Mouse (Mus musculus) embryonic facial prominence, embryonic 11.5 days (tissue): Measurements from ENCODE around the gene Foxk2. TPM values are rescaled to one million over a fixed set of nuclear protein-coding genes. Genes with fewer than 3 reads are reported as not detected.
"Not testable (repeated sequence)": the region's sequence is repeated elsewhere in the genome, so short reads cannot be mapped to it uniquely, and the experiment has no call there.

ENCODE experiments used
- ATAC-seq: fragments of 200-750 bp; cut with Nextera tagmentation; replicated peaks from 2 replicates; pipeline ENCODE4 v1.8.0; 2017; ENCODE audit warnings: low read depth; ENCODE audit not compliant: insufficient number of reproducible peaks, low FRiP score, low TSS enrichment
- DNase-seq: peaks from one replicate; pipeline ENCODE4 v3.0.0-alpha.2; 2015; ENCODE audit warnings: low spot score
- H3K27ac ChIP-seq: fragments of 300-500 bp; sonication (generic); replicated peaks from 2 replicates; pipeline ENCODE4 v1.5.1; 2014; ENCODE audit warnings: mild to moderate bottlenecking, low read depth, low read length, control low read depth
- H3K27me3 ChIP-seq: fragments of 300-500 bp; sonication (generic); 2 replicates; pipeline ENCODE4 v1.6.1; 2014; ENCODE audit warnings: mild to moderate bottlenecking, low read length, moderate library complexity, mixed read lengths; ENCODE audit not compliant: control insufficient read depth, insufficient read depth
- H3K36me3 ChIP-seq: fragments of 300-500 bp; sonication (generic); replicated peaks from 2 replicates; pipeline ENCODE4 v1.6.1; 2014; ENCODE audit warnings: low read depth, mild to moderate bottlenecking, low read length, moderate library complexity, mixed read lengths; ENCODE audit not compliant: control insufficient read depth, insufficient read depth
- H3K4me1 ChIP-seq: fragments of 300-500 bp; sonication (generic); 2 replicates; pipeline ENCODE4 v1.6.1; 2014; ENCODE audit warnings: low read length, mixed read lengths; ENCODE audit not compliant: control insufficient read depth, insufficient read depth
- H3K4me2 ChIP-seq: fragments of 300-500 bp; sonication (generic); 2 replicates; pipeline ENCODE4 v1.6.1; 2014; ENCODE audit warnings: low read depth, mild to moderate bottlenecking, control low read depth, low read length, moderate library complexity
- H3K4me3 ChIP-seq: fragments of 300-500 bp; sonication (generic); 2 replicates; pipeline ENCODE4 v1.5.1; 2014; ENCODE audit warnings: low read depth, low read length, control low read depth
- H3K9ac ChIP-seq: fragments of 300-500 bp; sonication (generic); replicated peaks from 2 replicates; pipeline ENCODE4 v1.6.1; 2014; ENCODE audit warnings: mild to moderate bottlenecking, control low read depth, low read length
- H3K9me3 ChIP-seq: fragments of 300-500 bp; sonication (generic); replicated peaks from 2 replicates; pipeline ENCODE4 v1.6.1; 2016; ENCODE audit warnings: mild to moderate bottlenecking, low read length, inconsistent platforms, mixed read lengths; ENCODE audit not compliant: control insufficient read depth
- WGBS: fragments of 180-500 bp; shearing (Covaris S2); extraction: QIAGEN DNeasy Blood & Tissue Kit; methylation state at CpG from one replicate; pipeline ENCODE4 v1.1.7; 2014; 5-methylcytosine and 5-hydroxymethylcytosine counted together
- polyA plus RNA-seq: library from polyadenylated mRNA; unstranded; fragments of >200 nt; fragmentation: Nextera tagmentation; extraction: Ambion mirVana; gene quantifications from 2 replicates; pipeline ENCODE4 v1.2.1, GENCODE M21; 2014

The Foxk2 gene
- polyA plus RNA-seq, 1 experiment from 2014 or later = 18.1 TPM

DNA sequence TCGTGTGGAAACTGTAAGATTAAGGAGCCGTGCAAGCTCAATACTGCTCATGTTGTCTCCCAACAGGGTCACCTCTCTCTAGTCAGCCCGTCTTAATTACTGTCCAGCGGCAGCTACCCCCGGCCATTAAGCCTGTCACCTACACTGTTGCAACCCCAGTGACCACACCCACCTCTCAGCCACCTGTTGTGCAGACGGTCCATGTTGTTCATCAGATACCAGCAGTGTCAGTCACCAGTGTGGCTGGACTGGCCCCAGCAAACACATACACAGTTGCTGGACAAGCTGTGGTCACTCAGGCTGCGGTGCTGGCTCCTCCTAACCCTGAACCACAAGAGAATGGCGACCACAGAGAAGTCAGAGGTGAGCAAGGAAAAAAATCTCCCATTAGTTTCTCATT, 38.7 kb downstream of the Foxk2 start:
- H3K4me3 ChIP-seq = no peak overlapping the region
- H3K4me2 ChIP-seq = no peak overlapping the region
- H3K4me1 ChIP-seq = no peaks in the 10 kb centered on the region
- 88% methylated on average over 8 of the region's 8 CpGs for WGBS
- DNase-seq = no peak
- peaks cover 6% of the 10 kb centered on the region for H3K36me3 ChIP-seq
- H3K27me3 ChIP-seq = no peaks in the 10 kb centered on the region
- H3K27ac ChIP-seq = no peak overlapping the region
- no peaks in the 10 kb centered on the region for H3K9me3 ChIP-seq
- ATAC-seq = no peak
- no peak overlapping the region for H3K9ac ChIP-seq

DNA sequence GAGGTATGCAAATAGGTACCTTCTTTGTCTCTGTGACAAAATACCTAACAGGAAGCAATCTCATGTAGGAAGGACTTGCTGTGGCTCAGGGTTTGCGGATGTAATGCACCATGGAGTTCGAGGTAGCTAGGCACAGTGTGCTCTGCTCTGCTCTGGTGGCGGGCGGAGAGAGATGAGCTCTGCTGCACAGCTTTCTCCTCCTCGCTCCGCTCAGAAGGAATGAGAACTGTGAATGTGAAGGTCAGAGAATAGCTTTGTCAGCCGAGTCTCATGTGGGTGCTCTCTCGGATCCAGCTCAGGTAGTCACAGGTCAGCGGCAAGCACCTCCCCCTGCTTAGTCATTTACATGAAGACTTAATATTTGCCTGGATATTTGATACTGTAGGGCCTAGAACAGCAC, 40.5 kb downstream of the Foxk2 start:
- Histone ChIP-seq H3K27ac (no peak overlapping the region), H3K4me1 (no peaks in the 10 kb centered on the region), H3K4me3 (no peak overlapping the region), H3K36me3 (peaks cover 9% of the 10 kb centered on the region), H3K9ac (no peak overlapping the region), H3K9me3 (no peaks in the 10 kb centered on the region), H3K4me2 (no peak overlapping the region), H3K27me3 (no peaks in the 10 kb centered on the region)
- 91% methylated on average over 9 of the region's 9 CpGs for WGBS
- ATAC-seq (no peak), DNase-seq (no peak)

DNA sequence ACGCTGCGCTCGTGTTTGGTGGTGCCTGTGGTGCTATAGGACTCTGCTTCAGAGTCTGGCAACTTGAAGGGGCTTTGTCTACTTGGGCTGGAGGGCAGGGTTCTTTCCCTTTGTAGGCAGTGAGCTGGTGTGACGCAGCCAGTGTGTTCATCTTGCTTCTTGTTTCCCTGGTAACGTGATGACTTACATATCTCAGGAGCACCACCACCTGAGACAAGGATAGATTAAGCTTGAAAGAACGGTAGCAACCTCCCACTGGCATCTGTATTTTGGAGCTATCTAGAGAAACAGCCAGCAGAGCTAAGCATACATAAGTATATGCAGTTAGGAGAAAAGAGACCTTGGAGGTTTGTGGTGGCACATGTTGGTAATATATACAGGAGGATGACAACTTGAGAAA, 45.6 kb downstream of the Foxk2 start:
- no peak overlapping the region for H3K4me3 ChIP-seq
- no peak for ATAC-seq
- H3K9ac ChIP-seq = no peak overlapping the region
- H3K36me3 ChIP-seq = peaks cover 5% of the 10 kb centered on the region
- H3K27ac ChIP-seq = no peak overlapping the region
- no peak overlapping the region for H3K4me2 ChIP-seq
- DNase-seq = no peak
- H3K27me3 ChIP-seq = no peaks in the 10 kb centered on the region
- WGBS = 93% methylated on average over 6 of the region's 6 CpGs
- no peaks in the 10 kb centered on the region for H3K9me3 ChIP-seq
- H3K4me1 ChIP-seq = no peaks in the 10 kb centered on the region

DNA sequence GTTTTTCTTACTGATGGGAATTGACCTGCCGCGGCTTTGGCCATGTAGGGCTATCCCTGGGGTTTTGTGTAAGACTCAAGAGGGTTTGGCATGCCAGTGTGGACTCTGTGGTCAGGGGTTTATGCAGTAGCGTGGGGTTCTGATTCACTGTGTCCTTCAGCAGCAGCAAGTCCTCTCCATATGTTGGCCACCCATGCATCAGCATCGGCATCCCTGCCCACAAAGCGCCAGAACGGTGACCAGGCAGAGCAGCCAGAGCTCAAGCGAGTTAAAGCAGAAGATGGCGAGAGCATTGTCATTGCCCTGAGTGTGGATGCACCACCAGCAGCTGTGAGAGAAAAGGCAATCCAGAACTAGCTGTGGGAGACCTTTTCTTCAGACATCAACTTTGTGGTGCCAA, 46.8 kb downstream of the Foxk2 start:
- Histone ChIP-seq H3K4me3 (no peak overlapping the region), H3K9me3 (no peaks in the 10 kb centered on the region), H3K27me3 (no peaks in the 10 kb centered on the region), H3K4me1 (no peaks in the 10 kb centered on the region), H3K4me2 (no peak overlapping the region), H3K27ac (no peak overlapping the region), H3K9ac (no peak overlapping the region), H3K36me3 (peaks cover 8% of the 10 kb centered on the region)
- 96% methylated on average over 8 of the region's 8 CpGs for whole genome bisulfite sequencing
- DNase-seq = no peak
- ATAC-seq = no peak

DNA sequence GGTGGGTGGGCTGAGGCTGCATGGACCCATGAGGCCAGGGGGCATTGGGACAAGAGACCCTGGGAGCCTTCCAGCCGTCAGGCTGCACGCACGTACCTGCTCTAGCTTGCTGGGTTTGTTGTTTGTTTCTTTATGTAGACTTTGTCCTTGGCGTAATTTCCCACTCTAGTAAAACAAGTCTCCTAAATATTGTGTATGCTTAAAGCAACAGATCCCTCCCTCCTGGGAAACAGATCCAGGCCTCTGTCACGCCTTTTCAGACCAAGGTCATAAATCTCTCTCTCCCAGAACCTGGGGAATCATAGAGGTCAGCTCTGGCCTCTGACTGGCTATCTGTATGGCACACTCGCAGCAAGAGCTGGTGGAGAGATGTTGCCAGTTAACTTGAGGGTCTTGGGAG, 47.9 kb downstream of the Foxk2 start:
- DNase-seq = not testable (repeated sequence)

DNA sequence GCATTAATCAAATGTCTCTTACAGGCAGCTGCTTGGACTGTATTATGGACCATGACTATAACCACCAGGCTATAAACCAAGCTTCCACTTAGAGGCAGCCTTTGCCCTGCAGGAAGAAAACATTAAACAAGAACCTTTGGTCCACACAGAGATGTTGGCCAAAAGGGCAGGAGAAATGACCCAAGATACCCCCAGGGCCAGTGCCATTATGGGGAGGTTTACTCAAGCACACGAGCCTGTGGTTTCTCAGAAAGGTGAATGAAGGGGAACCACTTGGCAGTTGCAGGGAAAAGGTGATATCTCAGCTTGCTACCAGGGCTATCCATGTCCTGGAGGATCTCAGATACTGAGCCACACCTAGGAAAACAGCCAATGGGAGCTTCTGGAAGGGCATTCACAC, 66.2 kb downstream of the Foxk2 start:
- DNase-seq = no peak
- no peak for ATAC-seq
- no peaks in the 10 kb centered on the region for H3K4me1 ChIP-seq

More for the DNA sequence above, 47.9 kb downstream of the Foxk2 start:
- not testable (repeated sequence) for H3K9ac ChIP-seq, H3K4me1 ChIP-seq, H3K4me3 ChIP-seq, H3K36me3 ChIP-seq, ATAC-seq, H3K27me3 ChIP-seq, H3K27ac ChIP-seq, H3K9me3 ChIP-seq, H3K4me2 ChIP-seq
- WGBS = 90% methylated on average over 6 of the region's 6 CpGs

DNA sequence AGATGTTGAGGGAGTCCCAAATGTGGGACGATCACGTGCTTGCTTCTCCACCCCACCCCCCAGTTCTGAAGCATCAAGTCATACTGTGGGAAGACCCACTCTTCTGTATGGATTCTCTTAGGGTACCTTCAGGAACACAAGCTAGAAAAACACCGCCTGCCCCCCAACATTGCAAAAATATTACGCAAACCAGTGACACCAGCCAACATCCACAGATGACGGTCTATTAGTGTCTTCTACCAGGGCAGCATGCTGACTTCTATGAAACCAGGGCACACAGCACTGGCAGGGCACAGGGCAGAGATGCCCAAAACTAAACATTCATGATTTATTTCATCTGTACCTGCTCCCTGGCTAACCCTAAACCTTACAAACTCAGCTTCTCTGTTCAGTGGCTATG, 66.9 kb downstream of the Foxk2 start:
- 94% methylated on average over 5 of the region's 5 CpGs for WGBS
- H3K4me1 ChIP-seq = no peaks in the 10 kb centered on the region
- ATAC-seq (no peak), DNase-seq (no peak)
- H3K4me3 ChIP-seq = no peak overlapping the region
- H3K9ac ChIP-seq = no peak overlapping the region
- peaks cover 4% of the 10 kb centered on the region; the same call in 1 of the 2 replicates for H3K36me3 ChIP-seq
- no peaks in the 10 kb centered on the region for H3K9me3 ChIP-seq
- H3K4me2 ChIP-seq = no peak overlapping the region
- H3K27me3 ChIP-seq = no peaks in the 10 kb centered on the region
- H3K27ac ChIP-seq = no peak overlapping the region

More for the DNA sequence above, 66.2 kb downstream of the Foxk2 start:
- no peak overlapping the region for H3K27ac ChIP-seq
- WGBS = 65% methylated on average over 1 of the region's 1 CpGs
- no peak overlapping the region for H3K4me3 ChIP-seq
- no peaks in the 10 kb centered on the region for H3K9me3 ChIP-seq
- H3K27me3 ChIP-seq = no peaks in the 10 kb centered on the region
- H3K9ac ChIP-seq = no peak overlapping the region
- H3K36me3 ChIP-seq = peaks cover 4% of the 10 kb centered on the region; the same call in 1 of the 2 replicates
- H3K4me2 ChIP-seq = no peak overlapping the region

DNA sequence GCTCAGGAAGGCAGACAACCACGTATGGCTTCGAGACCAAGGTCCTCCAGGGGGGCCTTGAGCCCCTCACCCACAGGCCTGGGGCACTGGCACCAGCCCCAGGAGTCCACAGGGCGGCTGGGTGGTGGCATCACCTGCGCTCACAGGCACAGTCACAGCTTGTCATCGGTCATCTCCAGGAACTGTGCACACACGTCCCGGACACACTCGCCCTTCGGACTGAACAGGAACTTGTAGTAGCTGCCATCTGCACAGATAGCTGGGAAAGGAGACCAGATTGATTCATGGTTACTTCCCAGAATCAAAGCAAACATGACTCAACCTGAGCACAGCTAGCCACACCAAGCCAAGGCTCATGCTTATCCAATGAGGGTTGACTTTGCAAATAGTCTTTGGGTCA, 68.4 kb downstream of the Foxk2 start:
- 96% methylated on average over 9 of the region's 9 CpGs for WGBS
- Histone ChIP-seq H3K9ac (no peak overlapping the region), H3K4me1 (no peaks in the 10 kb centered on the region), H3K4me3 (no peak overlapping the region), H3K9me3 (no peaks in the 10 kb centered on the region), H3K36me3 (peaks cover 7% of the 10 kb centered on the region; the same call in 1 of the 2 replicates), H3K4me2 (no peak overlapping the region), H3K27ac (no peak overlapping the region), H3K27me3 (no peaks in the 10 kb centered on the region)
- no peak for DNase-seq
- no peak for ATAC-seq
